Mouse (Mus musculus): Measurements from ENCODE around the gene E330021D16Rik. TPM values are rescaled to one million over a fixed set of nuclear protein-coding genes. Genes with fewer than 3 reads are reported as not detected.
"Not testable (repeated sequence)": the region's sequence is repeated elsewhere in the genome, so short reads cannot be mapped to it uniquely, and the experiment has no call there.

Gene E330021D16Rik
- polyA plus RNA-seq, 1 experiment from 2014 or later: not detected

GRCm38 (mm10) chr6:136449930-136450329 lies 34.6 kb upstream of the E330021D16Rik start:
- WGBS: 100% methylated on average over 1 of the region's 1 CpGs
- no peak for ATAC-seq
- no peaks in the 10 kb centered on the region for H3K4me1 ChIP-seq (ENCODE audit: control insufficient read depth, insufficient read depth, low read depth, low read length)
- no peaks in the 10 kb centered on the region for H3K27me3 ChIP-seq (replicated peaks; ENCODE audit: control insufficient read depth, insufficient read depth, low read length)
- no peak overlapping the region for H3K4me2 ChIP-seq (ENCODE audit: low read length)
- H3K4me3 ChIP-seq (ENCODE audit: low read length): no peak overlapping the region
- H3K9ac ChIP-seq (ENCODE audit: low read depth, low read length): no peak overlapping the region
- peaks cover 5% of the 10 kb centered on the region; the same call in 1 of the 2 replicates for H3K9me3 ChIP-seq (ENCODE audit: control insufficient read depth, low read length)
- H3K36me3 ChIP-seq (ENCODE audit: control insufficient read depth, insufficient read depth, low read length): no peaks in the 10 kb centered on the region
- H3K27ac ChIP-seq (ENCODE audit: low read depth, low read length): no peak overlapping the region

GRCm38 (mm10) chr6:136449270-136449692 lies 33.9 kb upstream of the E330021D16Rik start:
- no peak overlapping the region for H3K4me3 ChIP-seq (ENCODE audit: low read length)
- WGBS: 65% methylated on average over 9 of the region's 9 CpGs
- peak; percentile 34; the same call in 1 of the 2 replicates for ATAC-seq

GRCm38 (mm10) chr6:136439205-136439604 lies 23.8 kb upstream of the E330021D16Rik start:
- not testable (repeated sequence) for H3K9ac ChIP-seq (ENCODE audit: low read depth, low read length); H3K27ac ChIP-seq (ENCODE audit: low read depth, low read length); H3K4me3 ChIP-seq (ENCODE audit: low read length); H3K4me1 ChIP-seq (ENCODE audit: control insufficient read depth, insufficient read depth, low read depth, low read length); H3K27me3 ChIP-seq (replicated peaks; ENCODE audit: control insufficient read depth, insufficient read depth, low read length); ATAC-seq; H3K4me2 ChIP-seq (ENCODE audit: low read length); H3K36me3 ChIP-seq (ENCODE audit: control insufficient read depth, insufficient read depth, low read length)
- 78% methylated on average over 2 of the region's 2 CpGs for WGBS
- H3K9me3 ChIP-seq (ENCODE audit: control insufficient read depth, low read length): peaks cover 20% of the 10 kb centered on the region

More at GRCm38 (mm10) chr6:136449270-136449692, 33.9 kb upstream of the E330021D16Rik start:
- Histone ChIP-seq H3K4me1 (ENCODE audit: control insufficient read depth, insufficient read depth, low read depth, low read length) (no peaks in the 10 kb centered on the region), H3K27ac (ENCODE audit: low read depth, low read length) (no peak overlapping the region), H3K4me2 (ENCODE audit: low read length) (no peak overlapping the region), H3K9me3 (ENCODE audit: control insufficient read depth, low read length) (peaks cover 9% of the 10 kb centered on the region; the same call in 1 of the 2 replicates), H3K36me3 (ENCODE audit: control insufficient read depth, insufficient read depth, low read length) (no peaks in the 10 kb centered on the region), H3K9ac (ENCODE audit: low read depth, low read length) (no peak overlapping the region), H3K27me3 (replicated peaks; ENCODE audit: control insufficient read depth, insufficient read depth, low read length) (no peaks in the 10 kb centered on the region)

GRCm38 (mm10) chr6:136436151-136436550 lies 20.8 kb upstream of the E330021D16Rik start:
- H3K4me3 ChIP-seq (ENCODE audit: low read length); H3K4me1 ChIP-seq (ENCODE audit: control insufficient read depth, insufficient read depth, low read depth, low read length); H3K4me2 ChIP-seq (ENCODE audit: low read length); ATAC-seq; H3K9me3 ChIP-seq (ENCODE audit: control insufficient read depth, low read length); H3K36me3 ChIP-seq (ENCODE audit: control insufficient read depth, insufficient read depth, low read length); H3K27ac ChIP-seq (ENCODE audit: low read depth, low read length); H3K27me3 ChIP-seq (replicated peaks; ENCODE audit: control insufficient read depth, insufficient read depth, low read length); H3K9ac ChIP-seq (ENCODE audit: low read depth, low read length): not testable (repeated sequence)
- WGBS: 61% methylated on average over 3 of the region's 3 CpGs

GRCm38 (mm10) chr6:136433573-136433972 lies 18.2 kb upstream of the E330021D16Rik start:
- Histone ChIP-seq H3K4me3 (ENCODE audit: low read length) (no peak overlapping the region), H3K9me3 (ENCODE audit: control insufficient read depth, low read length) (no peaks in the 10 kb centered on the region), H3K4me1 (ENCODE audit: control insufficient read depth, insufficient read depth, low read depth, low read length) (no peaks in the 10 kb centered on the region), H3K36me3 (ENCODE audit: control insufficient read depth, insufficient read depth, low read length) (no peaks in the 10 kb centered on the region), H3K27me3 (replicated peaks; ENCODE audit: control insufficient read depth, insufficient read depth, low read length) (no peaks in the 10 kb centered on the region), H3K9ac (ENCODE audit: low read depth, low read length) (no peak overlapping the region), H3K27ac (ENCODE audit: low read depth, low read length) (no peak overlapping the region), H3K4me2 (ENCODE audit: low read length) (no peak overlapping the region)
- no peak for ATAC-seq
- 88% methylated on average over 6 of the region's 6 CpGs for WGBS

GRCm38 (mm10) chr6:136431896-136432248 lies 16.5 kb upstream of the E330021D16Rik start:
- Histone ChIP-seq H3K9me3 (ENCODE audit: control insufficient read depth, low read length) (no peaks in the 10 kb centered on the region), H3K4me3 (ENCODE audit: low read length) (no peak overlapping the region), H3K4me2 (ENCODE audit: low read length) (no peak overlapping the region), H3K27ac (ENCODE audit: low read depth, low read length) (no peak overlapping the region), H3K4me1 (ENCODE audit: control insufficient read depth, insufficient read depth, low read depth, low read length) (no peaks in the 10 kb centered on the region), H3K9ac (ENCODE audit: low read depth, low read length) (no peak overlapping the region), H3K27me3 (replicated peaks; ENCODE audit: control insufficient read depth, insufficient read depth, low read length) (no peaks in the 10 kb centered on the region), H3K36me3 (ENCODE audit: control insufficient read depth, insufficient read depth, low read length) (no peaks in the 10 kb centered on the region)
- ATAC-seq: no peak
- WGBS: 63% methylated on average over 7 of the region's 7 CpGs

GRCm38 (mm10) chr6:136431169-136431895 lies 16.0 kb upstream of the E330021D16Rik start:
- 51% methylated on average over 10 of the region's 10 CpGs for WGBS

GRCm38 (mm10) chr6:136429441-136429840 lies 14.1 kb upstream of the E330021D16Rik start:
- H3K27ac ChIP-seq (ENCODE audit: low read depth, low read length): no peak overlapping the region
- 55% methylated on average over 4 of the region's 4 CpGs for WGBS
- H3K9ac ChIP-seq (ENCODE audit: low read depth, low read length): no peak overlapping the region
- no peaks in the 10 kb centered on the region for H3K36me3 ChIP-seq (ENCODE audit: control insufficient read depth, insufficient read depth, low read length)
- no peak overlapping the region for H3K4me2 ChIP-seq (ENCODE audit: low read length)
- H3K4me1 ChIP-seq (ENCODE audit: control insufficient read depth, insufficient read depth, low read depth, low read length): no peaks in the 10 kb centered on the region
- H3K27me3 ChIP-seq (replicated peaks; ENCODE audit: control insufficient read depth, insufficient read depth, low read length): no peaks in the 10 kb centered on the region
- no peak for ATAC-seq
- H3K9me3 ChIP-seq (ENCODE audit: control insufficient read depth, low read length): no peaks in the 10 kb centered on the region
- no peak overlapping the region for H3K4me3 ChIP-seq (ENCODE audit: low read length)

More at GRCm38 (mm10) chr6:136431169-136431895, 16.0 kb upstream of the E330021D16Rik start:
- no peak for ATAC-seq
- H3K4me1 ChIP-seq (ENCODE audit: control insufficient read depth, insufficient read depth, low read depth, low read length): no peaks in the 10 kb centered on the region
- no peak overlapping the region for H3K4me2 ChIP-seq (ENCODE audit: low read length)
- H3K27me3 ChIP-seq (replicated peaks; ENCODE audit: control insufficient read depth, insufficient read depth, low read length): no peaks in the 10 kb centered on the region
- H3K9me3 ChIP-seq (ENCODE audit: control insufficient read depth, low read length): no peaks in the 10 kb centered on the region
- H3K36me3 ChIP-seq (ENCODE audit: control insufficient read depth, insufficient read depth, low read length): no peaks in the 10 kb centered on the region
- no peak overlapping the region for H3K4me3 ChIP-seq (ENCODE audit: low read length)
- H3K27ac ChIP-seq (ENCODE audit: low read depth, low read length): no peak overlapping the region
- no peak overlapping the region for H3K9ac ChIP-seq (ENCODE audit: low read depth, low read length)

- H3K4me3 ChIP-seq (ENCODE audit: low read length): no peak overlapping the region
- 86% methylated on average over 5 of the region's 5 CpGs for WGBS
- no peak overlapping the region for H3K4me2 ChIP-seq (ENCODE audit: low read length)
- H3K9ac ChIP-seq (ENCODE audit: low read depth, low read length): no peak overlapping the region
- ATAC-seq: no peak
- H3K4me1 ChIP-seq (ENCODE audit: control insufficient read depth, insufficient read depth, low read depth, low read length): no peaks in the 10 kb centered on the region
- no peaks in the 10 kb centered on the region for H3K27me3 ChIP-seq (replicated peaks; ENCODE audit: control insufficient read depth, insufficient read depth, low read length)
- no peaks in the 10 kb centered on the region for H3K9me3 ChIP-seq (ENCODE audit: control insufficient read depth, low read length)
- H3K27ac ChIP-seq (ENCODE audit: low read depth, low read length): no peak overlapping the region
- H3K36me3 ChIP-seq (ENCODE audit: control insufficient read depth, insufficient read depth, low read length): no peaks in the 10 kb centered on the region
These were observed 13.0 kb upstream of the E330021D16Rik start for GRCm38 (mm10) chr6:136428412-136428811.
